Mouse (Mus musculus) CD8-positive naive resting alpha-beta T cell, adult 2 months (primary cell): ENCODE results near the gene Col25a1.

ENCODE experiments used
- DNase-seq, 2 experiments: peaks; one replicate each; pipeline ENCODE4 v3.0.0; 2022; ENCODE audit warnings: low read depth in 2 of 2, low spot score in 2 of 2

Col25a1 gene

GRCm38 (mm10) chr3:130160902-130161301 lies 29.6 kb downstream of the Col25a1 start:
- no peak for DNase-seq

GRCm38 (mm10) chr3:130161323-130161917 lies 30.1 kb downstream of the Col25a1 start:
- DNase-seq: no peak

GRCm38 (mm10) chr3:130166875-130167274 lies 35.6 kb downstream of the Col25a1 start:
- DNase-seq: no peak

- no peak for DNase-seq
Observed at GRCm38 (mm10) chr3:130172764-130173163, 41.5 kb downstream of the Col25a1 start.

- no peak for DNase-seq
Observed at GRCm38 (mm10) chr3:130180181-130180940, 49.1 kb downstream of the Col25a1 start.

- no peak for DNase-seq
Observed at GRCm38 (mm10) chr3:130180964-130181590, 49.8 kb downstream of the Col25a1 start.

- DNase-seq: no peak
Observed at GRCm38 (mm10) chr3:130181591-130181980, 50.3 kb downstream of the Col25a1 start.

- no peak for DNase-seq
Observed at GRCm38 (mm10) chr3:130182450-130182849, 51.1 kb downstream of the Col25a1 start.

- DNase-seq: no peak
Observed at GRCm38 (mm10) chr3:130185111-130185510, 53.8 kb downstream of the Col25a1 start.

GRCm38 (mm10) chr3:130187588-130187987 lies 56.3 kb downstream of the Col25a1 start:
- no peak for DNase-seq

GRCm38 (mm10) chr3:130193450-130193849 lies 62.1 kb downstream of the Col25a1 start:
- DNase-seq: no peak

- no peak for DNase-seq
Observed at GRCm38 (mm10) chr3:130214631-130215030, 83.3 kb downstream of the Col25a1 start.

GRCm38 (mm10) chr3:130216141-130216540 lies 84.8 kb downstream of the Col25a1 start:
- DNase-seq: no peak

- no peak for DNase-seq
Observed at GRCm38 (mm10) chr3:130216646-130217045, 85.3 kb downstream of the Col25a1 start.

GRCm38 (mm10) chr3:130217705-130218104 lies 86.4 kb downstream of the Col25a1 start:
- no peak for DNase-seq

- no peak for DNase-seq
Observed at GRCm38 (mm10) chr3:130218232-130218728, 87.0 kb downstream of the Col25a1 start.

- no peak for DNase-seq
Observed at GRCm38 (mm10) chr3:130220811-130221210, 89.5 kb downstream of the Col25a1 start.

- no peak for DNase-seq
Observed at GRCm38 (mm10) chr3:130228186-130228585, 96.9 kb downstream of the Col25a1 start.

- DNase-seq: no peak
Observed at GRCm38 (mm10) chr3:130232944-130233343, 101.6 kb downstream of the Col25a1 start.

- no peak for DNase-seq
Observed at GRCm38 (mm10) chr3:130235233-130235632, 103.9 kb downstream of the Col25a1 start.

- no peak for DNase-seq
Observed at GRCm38 (mm10) chr3:130236129-130236528, 104.8 kb downstream of the Col25a1 start.

GRCm38 (mm10) chr3:130237852-130238251 lies 106.6 kb downstream of the Col25a1 start:
- DNase-seq: no peak
